8 mouse cellular contexts compared by ENCODE assay signal in genomic region chr3:141491272-141491950, GRCm38 (mm10). TPM values are rescaled to one million over a fixed set of nuclear protein-coding genes. Genes with fewer than 3 reads are reported as not detected.
DNase-seq lines count a peak whose midpoint lies in the region; ATAC-seq and TF ChIP-seq lines count a peak whose summit lies in the region.

No protein-coding gene starts in this region.

- peak overlapping the region; percentile 25 for H3K4me2 ChIP-seq in limb, embryonic 15.5 days

- H3K9me3 ChIP-seq in MEL (replicated peaks; ENCODE audit: insufficient read depth, low read length): no peaks in the 10 kb centered on the region
- no peaks in the 10 kb centered on the region for H3K9me3 ChIP-seq in limb, embryonic 15.5 days

- no peaks in the 10 kb centered on the region for H3K36me3 ChIP-seq in MEL (ENCODE audit: control insufficient read depth in 1 of 2, insufficient read depth in 2 of 2, low read length in 2 of 2)
- no peaks in the 10 kb centered on the region for H3K36me3 ChIP-seq in limb, embryonic 15.5 days

- no peak overlapping the region for H3K27ac ChIP-seq in gastrocnemius, adult 2 months
- no peak overlapping the region for H3K27ac ChIP-seq in MEL (ENCODE audit: control insufficient read depth, low read depth, low read length)
- peak overlapping the region; percentile 77 for H3K27ac ChIP-seq in limb, embryonic 15.5 days

- H3K79me2 ChIP-seq in MEL (ENCODE audit: control insufficient read depth, insufficient read depth, low read length, poor library complexity): no peaks in the 10 kb centered on the region

- TF ChIP-seq EP300 in MEL (IDR thresholded peaks at IDR 0.05; ENCODE audit: low read depth in 1 of 2, low read length in 2 of 2): no peak

- WGBS in limb, embryonic 15.5 days: 18% methylated on average over 5 of the region's 5 CpGs

- H3K27me3 ChIP-seq in MEL (ENCODE audit: control insufficient read depth in 1 of 2, insufficient read depth in 2 of 2, low read length in 2 of 2): no peaks in the 10 kb centered on the region
- H3K27me3 ChIP-seq in limb, embryonic 15.5 days: no peaks in the 10 kb centered on the region

- H3K9ac ChIP-seq in MEL (ENCODE audit: control insufficient read depth, low read depth, low read length, poor library complexity, severe bottlenecking): no peak overlapping the region
- no peak overlapping the region for H3K9ac ChIP-seq in limb, embryonic 15.5 days

- peak; percentile 19 for DNase-seq in gastrocnemius, adult 2 months
- no peak for DNase-seq in gastrocnemius, postnatal 36 days
- DNase-seq in MEL (ENCODE audit: low read depth, low spot score): no peak
- peak; percentile 18 to 24 for DNase-seq in heart, adult 18-20 months
- DNase-seq in thymus, adult 18-20 months: no peak
- no peak for DNase-seq in layer of hippocampus, postnatal 10 days (ENCODE audit: low spot score in 2 of 2)
- no peak for DNase-seq in urinary bladder, postnatal 4 days (ENCODE audit: low spot score in 2 of 2)

- TF ChIP-seq RAD21 in MEL (IDR thresholded peaks at IDR 0.05; ENCODE audit: low read depth, low read length): no peak

- no peak for TF ChIP-seq CTCF in gastrocnemius, adult 2 months (IDR thresholded peaks at IDR 0.05)
- no peak for TF ChIP-seq CTCF in MEL (IDR thresholded peaks at IDR 0.05 in 2 of 3, conservative IDR thresholded peaks at IDR 0.05 in 1 of 3; ENCODE audit: control insufficient read depth in 1 of 3, insufficient read depth in 1 of 3, low read depth in 2 of 3, low read length in 3 of 3, poor library complexity in 1 of 3, severe bottlenecking in 1 of 3)

- no peaks in the 10 kb centered on the region for H3K4me1 ChIP-seq in MEL (ENCODE audit: control insufficient read depth in 1 of 2, insufficient read depth in 2 of 2, low read length in 2 of 2)
- peaks cover 12% of the 10 kb centered on the region; the same call in 1 of the 2 replicates for H3K4me1 ChIP-seq in limb, embryonic 15.5 days

- no peak overlapping the region for H3K4me3 ChIP-seq in gastrocnemius, adult 2 months
- H3K4me3 ChIP-seq in MEL (ENCODE audit: control insufficient read depth in 1 of 2, insufficient read depth in 1 of 2, low read depth in 2 of 2, low read length in 2 of 2): no peak overlapping the region
- H3K4me3 ChIP-seq in limb, embryonic 15.5 days: no peak overlapping the region

- intact Hi-C loops in gastrocnemius, adult 2 months (cut with DNase I): no loop called here
- intact Hi-C loops in gastrocnemius, postnatal 36 days (cut with DNase I): no loop called here

- TF ChIP-seq POLR2A in MEL (IDR thresholded peaks at IDR 0.05; ENCODE audit: control insufficient read depth in 1 of 2, insufficient read depth in 1 of 2, low read depth in 1 of 2, low read length in 2 of 2, poor library complexity in 1 of 2): no peak

- peak; percentile 79; the same call in 1 of the 2 replicates for ATAC-seq in limb, embryonic 15.5 days (ENCODE audit: insufficient number of reproducible peaks, low FRiP score, low TSS enrichment, low read depth)

TF ChIP-seq in MEL, 35 proteins besides CTCF, POLR2A, EP300 and RAD21:
- TF ChIP-seq ZNF384 (IDR thresholded peaks at IDR 0.05; ENCODE audit: low read depth, low read length): peak; percentile 24; the same call in 1 of the 2 replicates
- TF ChIP-seq HCFC1 (IDR thresholded peaks at IDR 0.05; ENCODE audit: low read depth, low read length): no peak

RNA-seq across cellular contexts. Expression of gene Unc5c, which starts 26.4 kb away (rescaled TPM):
- not detected for total RNA-seq in gastrocnemius, adult 2 months (2021)
- not detected for total RNA-seq in gastrocnemius, postnatal 36 days (2021)
- total RNA-seq in MEL (2012; rRNA removed): not detected in 2 replicates
- not detected for polyA plus RNA-seq in MEL (2012; ENCODE audit: insufficient read depth in 1 of 2, insufficient read length in 2 of 2, low read depth in 1 of 2, low replicate concordance in 2 of 2, missing spikeins in 1 of 2)
- total RNA-seq in heart, adult 18-20 months (2021): under 1 TPM; 0.27 to 0.49 TPM
- polyA plus RNA-seq in limb, embryonic 15.5 days (2015; fragmentation: Nextera tagmentation; extraction: Ambion mirVana): 7.0 and 7.8 TPM in 2 replicates
- total RNA-seq in layer of hippocampus, postnatal 10 days (2021): 10 to 100 TPM; 37.1 to 37.7 TPM

Comparison
In these comparisons a context has a peak if more than half of its experiments do, and no peak if none do; other contexts are left out.
1. DNase-seq: peak in gastrocnemius, adult 2 months (single experiment) and heart, adult 18-20 months (2 of 2); none in gastrocnemius, postnatal 36 days (0 of 2), MEL (single experiment), thymus, adult 18-20 months (0 of 2), layer of hippocampus, postnatal 10 days (0 of 2) and urinary bladder, postnatal 4 days (0 of 2).
2. RNA of gene Unc5c, which starts 26.4 kb away (total RNA-seq): 37.1 to 37.7 TPM in layer of hippocampus, postnatal 10 days; 0.27 to 0.49 TPM in heart, adult 18-20 months, not detected in gastrocnemius, postnatal 36 days, not detected in gastrocnemius, adult 2 months and not detected in MEL; every median in the first group is over 10 times any median in the second.